Mouse (Mus musculus) embryonic facial prominence, embryonic 10.5 days (tissue): ENCODE data around the gene Rcor1. TPM values are rescaled to one million over a fixed set of nuclear protein-coding genes. Genes with fewer than 3 reads are reported as not detected.

Source experiments
- DNase-seq: peaks from one replicate; pipeline ENCODE4 v3.0.0-alpha.2; 2017; ENCODE audit warnings: low spot score
- H3K27ac ChIP-seq: fragments of 300-500 bp; sonication (generic); replicated peaks from 2 replicates; pipeline ENCODE4 v1.5.1; 2016; ENCODE audit warnings: mild to moderate bottlenecking
- H3K27me3 ChIP-seq: fragments of 300-500 bp; sonication (generic); replicated peaks from 2 replicates; pipeline ENCODE4 v1.6.1; 2016; ENCODE audit warnings: low read depth, mild to moderate bottlenecking; ENCODE audit not compliant: poor library complexity, severe bottlenecking
- H3K36me3 ChIP-seq: fragments of 300-500 bp; sonication (generic); replicated peaks from 2 replicates; pipeline ENCODE4 v1.6.1; 2016; ENCODE audit warnings: mild to moderate bottlenecking, moderate library complexity
- H3K4me1 ChIP-seq: fragments of 300-500 bp; sonication (generic); 2 replicates; pipeline ENCODE4 v1.6.1; 2016
- H3K4me3 ChIP-seq: fragments of 300-500 bp; sonication (generic); 2 replicates; pipeline ENCODE4 v1.5.1; 2016; ENCODE audit warnings: mild to moderate bottlenecking, moderate library complexity
- H3K9me3 ChIP-seq: fragments of 300-500 bp; sonication (generic); 2 replicates; pipeline ENCODE4 v1.6.1; 2016; ENCODE audit warnings: mild to moderate bottlenecking
- WGBS: fragments of 180-500 bp; shearing (Covaris S2); methylation state at CpG from one replicate; pipeline ENCODE4 v1.1.7; 2016; 5-methylcytosine and 5-hydroxymethylcytosine counted together
- polyA plus RNA-seq: library from polyadenylated mRNA; unstranded; fragments of >200 nt; fragmentation: Nextera tagmentation; extraction: Ambion mirVana; gene quantifications from 2 replicates; pipeline ENCODE4 v1.2.1, GENCODE M21; 2016

Rcor1 gene
- polyA plus RNA-seq, 1 experiment from 2014 or later: 7.4 TPM

- no peak overlapping the region for H3K27ac ChIP-seq
- peaks cover 37% of the 10 kb centered on the region for H3K36me3 ChIP-seq
- no peaks in the 10 kb centered on the region for H3K9me3 ChIP-seq
- WGBS: 58% methylated on average over 7 of the region's 7 CpGs
- peaks cover 17% of the 10 kb centered on the region for H3K4me1 ChIP-seq
- no peak overlapping the region for H3K4me3 ChIP-seq
- no peaks in the 10 kb centered on the region for H3K27me3 ChIP-seq
- no peak for DNase-seq
Measured at GRCm38 (mm10) chr12:111089145-111089544, 50.0 kb downstream of the Rcor1 start.

DNA sequence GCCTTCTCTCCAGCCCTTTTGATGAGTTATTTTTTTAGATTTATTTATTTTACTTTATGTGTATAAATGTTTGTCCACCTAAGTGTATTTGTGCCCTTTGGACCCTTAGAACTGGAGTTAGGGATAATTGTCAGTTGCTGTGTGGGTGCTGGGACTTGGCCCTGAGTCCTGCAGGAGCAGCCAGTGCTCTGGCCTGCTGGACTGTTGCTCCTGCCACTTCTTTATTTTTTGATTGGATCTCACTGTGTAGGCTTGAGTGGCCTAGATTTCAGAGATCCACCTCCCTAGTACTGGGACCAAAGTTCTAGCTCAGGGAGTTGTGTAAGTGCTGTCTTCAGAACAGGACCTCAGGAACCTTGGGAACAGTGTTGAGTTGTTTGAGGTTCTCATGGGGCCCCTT, 51.6 kb downstream of the Rcor1 start:
- Histone ChIP-seq H3K27me3 (no peaks in the 10 kb centered on the region), H3K4me1 (peaks cover 17% of the 10 kb centered on the region), H3K27ac (no peak overlapping the region), H3K9me3 (no peaks in the 10 kb centered on the region), H3K4me3 (no peak overlapping the region), H3K36me3 (peaks cover 42% of the 10 kb centered on the region)
- no peak for DNase-seq

GRCm38 (mm10) chr12:111091981-111092380, 52.8 kb downstream of the Rcor1 start:
- no peak overlapping the region for H3K27ac ChIP-seq
- H3K36me3 ChIP-seq: peaks cover 52% of the 10 kb centered on the region
- peaks cover 17% of the 10 kb centered on the region for H3K4me1 ChIP-seq
- no peak for DNase-seq
- WGBS: 88% methylated on average over 10 of the region's 10 CpGs
- H3K27me3 ChIP-seq: no peaks in the 10 kb centered on the region
- no peak overlapping the region for H3K4me3 ChIP-seq
- no peaks in the 10 kb centered on the region for H3K9me3 ChIP-seq

GRCm38 (mm10) chr12:111094073-111094472, 54.9 kb downstream of the Rcor1 start:
- Histone ChIP-seq H3K27ac (no peak overlapping the region), H3K36me3 (peaks cover 72% of the 10 kb centered on the region), H3K27me3 (no peaks in the 10 kb centered on the region), H3K4me3 (no peak overlapping the region), H3K9me3 (no peaks in the 10 kb centered on the region), H3K4me1 (peaks cover 8% of the 10 kb centered on the region)
- no peak for DNase-seq
- WGBS: 71% methylated on average over 5 of the region's 5 CpGs

DNA sequence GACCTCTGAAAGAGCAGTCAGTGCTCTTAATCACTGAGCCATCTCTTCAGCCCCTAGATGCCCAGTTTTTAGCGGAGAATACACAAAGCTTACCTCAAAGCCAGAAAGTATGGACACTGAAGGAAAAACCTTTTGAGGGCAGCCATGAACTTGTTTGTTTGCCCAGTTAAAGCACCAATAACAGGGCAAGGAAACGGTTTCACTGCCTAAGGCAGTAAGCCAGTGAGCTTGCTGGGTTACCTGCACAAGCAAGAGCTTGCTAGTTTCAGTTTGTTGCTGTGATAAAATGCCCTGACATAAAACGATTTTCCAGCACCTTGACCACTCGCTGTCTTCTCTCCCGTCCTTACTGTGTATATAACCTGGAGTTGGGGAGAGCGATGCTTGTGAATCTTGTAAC, 55.9 kb downstream of the Rcor1 start:
- no peak overlapping the region for H3K27ac ChIP-seq
- H3K9me3 ChIP-seq: no peaks in the 10 kb centered on the region
- peaks cover 4% of the 10 kb centered on the region; the same call in 1 of the 2 replicates for H3K4me1 ChIP-seq
- DNase-seq: no peak
- H3K4me3 ChIP-seq: no peak overlapping the region
- H3K27me3 ChIP-seq: no peaks in the 10 kb centered on the region
- peaks cover 74% of the 10 kb centered on the region for H3K36me3 ChIP-seq
- 93% methylated on average over 6 of the region's 6 CpGs for WGBS

GRCm38 (mm10) chr12:111096249-111096648, 57.1 kb downstream of the Rcor1 start:
- no peaks in the 10 kb centered on the region for H3K9me3 ChIP-seq
- H3K4me3 ChIP-seq: no peak overlapping the region
- DNase-seq: no peak
- H3K4me1 ChIP-seq: peaks cover 4% of the 10 kb centered on the region; the same call in 1 of the 2 replicates
- H3K27ac ChIP-seq: no peak overlapping the region
- peaks cover 83% of the 10 kb centered on the region for H3K36me3 ChIP-seq
- H3K27me3 ChIP-seq: no peaks in the 10 kb centered on the region
- 92% methylated on average over 6 of the region's 6 CpGs for whole genome bisulfite sequencing

DNA sequence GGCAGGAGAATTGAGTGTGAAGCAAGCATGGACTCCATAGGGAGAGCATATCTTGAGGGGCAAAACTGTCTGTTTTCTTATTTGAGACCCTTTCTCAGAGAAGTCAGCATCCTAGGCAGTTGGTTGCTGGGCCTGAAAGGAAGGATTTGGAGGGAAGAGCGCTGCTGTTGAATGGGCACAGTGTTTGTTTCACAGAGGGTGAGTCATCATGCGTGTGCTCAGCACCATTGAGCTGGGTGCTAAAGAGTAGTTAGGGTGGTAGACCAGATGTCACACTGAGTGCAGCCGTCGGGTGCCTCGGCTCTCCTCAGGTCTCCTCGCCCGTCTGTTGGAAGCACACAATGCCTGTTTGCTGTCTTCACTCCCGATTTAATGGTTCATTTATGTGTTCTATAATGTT, 57.9 kb downstream of the Rcor1 start:
- 94% methylated on average over 8 of the region's 8 CpGs for WGBS
- Histone ChIP-seq H3K27ac (no peak overlapping the region), H3K27me3 (no peaks in the 10 kb centered on the region), H3K4me3 (no peak overlapping the region), H3K9me3 (no peaks in the 10 kb centered on the region), H3K36me3 (peaks cover 89% of the 10 kb centered on the region), H3K4me1 (peaks cover 1% of the 10 kb centered on the region; the same call in 1 of the 2 replicates)
- DNase-seq: no peak

DNA sequence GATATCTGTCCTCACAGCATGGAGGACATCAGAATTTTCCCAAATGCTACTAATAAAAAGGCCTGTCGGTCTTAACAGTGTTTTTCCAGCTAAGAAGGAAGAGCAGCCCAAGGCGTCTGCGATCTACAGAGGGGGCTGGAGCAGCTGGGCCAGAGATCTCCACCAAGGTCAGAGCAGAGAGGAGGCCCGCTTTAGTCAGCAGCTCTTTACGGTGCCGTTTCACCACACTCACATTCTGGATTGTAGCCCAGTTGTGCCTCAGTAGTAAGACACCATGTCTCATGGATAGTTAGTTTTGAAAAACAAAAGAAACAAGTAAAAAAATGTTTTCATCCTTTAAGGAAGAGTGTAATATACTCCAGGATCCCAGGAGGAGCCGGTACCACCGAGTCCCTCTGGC, 72.0 kb downstream of the Rcor1 start:
- peaks cover 95% of the 10 kb centered on the region for H3K36me3 ChIP-seq
- no peak overlapping the region for H3K4me3 ChIP-seq
- WGBS: 94% methylated on average over 8 of the region's 8 CpGs
- H3K27ac ChIP-seq: no peak overlapping the region
- no peaks in the 10 kb centered on the region for H3K9me3 ChIP-seq
- no peaks in the 10 kb centered on the region for H3K27me3 ChIP-seq
- H3K4me1 ChIP-seq: peaks cover 10% of the 10 kb centered on the region
- DNase-seq: no peak

- H3K36me3 ChIP-seq: peaks cover 95% of the 10 kb centered on the region
Measured at GRCm38 (mm10) chr12:111114593-111114992, 75.4 kb downstream of the Rcor1 start.

GRCm38 (mm10) chr12:111119506-111120085, 80.4 kb downstream of the Rcor1 start:
- 90% methylated on average over 5 of the region's 5 CpGs for WGBS

More at GRCm38 (mm10) chr12:111114593-111114992, 75.4 kb downstream of the Rcor1 start:
- no peaks in the 10 kb centered on the region for H3K9me3 ChIP-seq
- WGBS: 89% methylated on average over 5 of the region's 5 CpGs
- no peak for DNase-seq
- H3K27me3 ChIP-seq: no peaks in the 10 kb centered on the region
- no peak overlapping the region for H3K27ac ChIP-seq
- no peak overlapping the region for H3K4me3 ChIP-seq
- H3K4me1 ChIP-seq: no peaks in the 10 kb centered on the region

DNA sequence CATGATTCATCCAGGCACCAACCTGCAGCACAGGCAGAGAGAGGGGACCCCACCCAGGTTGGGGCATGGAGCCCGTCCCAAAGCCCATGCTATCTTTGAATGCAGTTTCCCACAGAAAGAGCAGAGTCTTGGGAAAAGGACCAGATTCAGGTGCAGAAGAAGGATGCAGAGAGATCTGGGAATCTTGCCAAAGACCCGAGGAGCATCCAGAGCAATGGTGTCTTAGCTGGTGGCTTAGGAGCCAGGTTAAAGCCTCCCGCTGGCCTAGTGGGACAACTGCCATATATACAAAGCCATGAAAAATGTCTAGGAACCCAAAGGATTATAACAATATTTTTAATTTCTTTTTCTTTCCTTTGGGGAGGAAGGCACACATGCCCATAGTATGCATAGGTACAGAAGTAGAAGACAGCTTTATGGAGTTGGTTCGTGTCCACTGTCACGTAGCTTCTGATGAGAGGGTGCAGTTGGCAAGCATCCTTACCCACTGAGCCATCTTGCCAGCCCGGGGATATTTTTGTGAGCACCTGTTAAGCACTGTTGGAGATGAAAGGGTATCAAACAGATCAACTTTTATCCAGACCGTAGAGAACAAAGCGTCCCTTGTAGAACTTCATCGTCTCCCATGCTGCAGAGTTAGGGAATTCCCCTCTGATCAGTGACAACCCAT, 82.0 kb downstream of the Rcor1 start:
- WGBS: 93% methylated on average over 9 of the region's 9 CpGs

More at GRCm38 (mm10) chr12:111119506-111120085, 80.4 kb downstream of the Rcor1 start:
- no peaks in the 10 kb centered on the region for H3K4me1 ChIP-seq
- no peak overlapping the region for H3K4me3 ChIP-seq
- peaks cover 78% of the 10 kb centered on the region for H3K36me3 ChIP-seq
- no peak for DNase-seq
- H3K9me3 ChIP-seq: peaks cover 6% of the 10 kb centered on the region; the same call in 1 of the 2 replicates
- H3K27ac ChIP-seq: no peak overlapping the region
- H3K27me3 ChIP-seq: no peaks in the 10 kb centered on the region

GRCm38 (mm10) chr12:111122332-111122852, 83.2 kb downstream of the Rcor1 start:
- Histone ChIP-seq H3K27me3 (no peaks in the 10 kb centered on the region), H3K36me3 (peaks cover 53% of the 10 kb centered on the region), H3K4me3 (no peak overlapping the region), H3K4me1 (no peaks in the 10 kb centered on the region), H3K9me3 (peaks cover 6% of the 10 kb centered on the region; the same call in 1 of the 2 replicates), H3K27ac (no peak overlapping the region)
- DNase-seq: no peak

More for the DNA sequence above, 82.0 kb downstream of the Rcor1 start:
- no peak for DNase-seq
- Histone ChIP-seq H3K9me3 (peaks cover 6% of the 10 kb centered on the region; the same call in 1 of the 2 replicates), H3K4me3 (no peak overlapping the region), H3K27ac (no peak overlapping the region), H3K27me3 (no peaks in the 10 kb centered on the region), H3K36me3 (peaks cover 66% of the 10 kb centered on the region), H3K4me1 (no peaks in the 10 kb centered on the region)
